Mouse (Mus musculus) left cerebral cortex, adult 8-10 months (tissue): Measurements from ENCODE around the gene Rnaseh1. TPM values are rescaled to one million over a fixed set of nuclear protein-coding genes. Genes with fewer than 3 reads are reported as not detected.

Experiments
- microRNA-seq, 2 experiments: library from miRNA; unstranded; fragments of <30 nt; microRNA quantifications; one replicate each; pipeline ENCODE4 v1.2.0; 2022
- total RNA-seq, 4 experiments: library from RNA; stranded (reverse); gene quantifications; 2 replicates each; pipeline ENCODE4 v1.2.4; 2022

Rnaseh1 gene
- total RNA-seq, 4 experiments from 2014 or later: 12.0 to 12.9 (median 12.7) TPM

Small RNA genes within 50 kb of the gene (microRNA-seq; reads per million reads assigned to microRNA genes)
- 0.88 to 3.2 reads per million in 2 experiments for gene Mir6937

Other genes with a start within 250 kb of the Rnaseh1 start
- gene Dcdc2c, start 97.2 kb upstream of the Rnaseh1 start, total RNA-seq: under 1 TPM; 0.48 to 1.00 (median 0.62) TPM
- 1 to 10 TPM in 1 of 4 experiments, under 1 TPM in 3; 0.74 to 1.3 (median 0.91) TPM for gene Allc, start 67.1 kb upstream of the Rnaseh1 start, total RNA-seq
- under 1 TPM in 3 of 4 experiments, not detected in 1; 0.35 to 0.39 (median 0.35) TPM for gene Colec11, start 26.2 kb upstream of the Rnaseh1 start, total RNA-seq
- 100 to 1,000 TPM; 266 to 307 (median 284) TPM for gene Rps7, start 13.6 kb upstream of the Rnaseh1 start, total RNA-seq
- 10 to 100 TPM; 37.5 to 44.6 (median 41.2) TPM for gene Adi1, start 25.6 kb downstream of the Rnaseh1 start, total RNA-seq
- 10 to 100 TPM; 67.0 to 72.8 (median 70.2) TPM for gene Trappc12, start 100.9 kb downstream of the Rnaseh1 start, total RNA-seq
- 10 to 100 TPM; 57.1 to 65.8 (median 61.0) TPM for gene Eipr1, start 102.2 kb downstream of the Rnaseh1 start, total RNA-seq